23 mouse cellular contexts compared by ENCODE assay signal in the genomic region with DNA sequence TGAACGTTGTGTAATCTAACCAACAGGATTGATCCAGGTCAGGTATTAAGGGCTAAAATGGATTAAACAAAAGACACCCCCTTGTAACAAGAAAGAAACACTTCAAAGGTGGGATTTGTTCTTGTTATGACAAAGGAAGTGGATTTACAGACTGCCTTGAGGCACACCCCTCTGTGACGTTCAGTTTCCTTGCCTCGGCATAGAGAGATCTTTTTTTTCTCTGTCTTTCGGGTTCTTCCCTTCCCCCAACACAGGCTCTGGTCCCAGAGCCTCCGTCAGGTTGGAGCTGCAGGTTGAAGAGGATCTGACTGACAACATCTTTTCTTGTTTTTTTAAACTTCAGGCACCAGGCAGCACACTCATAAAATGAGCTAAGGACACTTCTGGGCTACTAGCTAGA.
DNase-seq lines count a peak whose midpoint lies in the region; ATAC-seq lines count a peak whose summit lies in the region.
"Had no signal": no experiment of that assay in that cellular context is flagged by ENCODE, and none has a peak within 500 bp of the region (broad histone marks: within the 10 kb centered on the region; RNA-seq: fewer than 3 reads in every experiment).

No protein-coding gene starts in this region.

- H3K4me2 ChIP-seq in midbrain, embryonic 13.5 days (replicated peaks), result peak overlapping the region; percentile 11; the same call in 1 of the 2 replicates
- H3K4me2 ChIP-seq: embryonic facial prominence, embryonic 12.5 days; heart, embryonic 12.5 days; hindbrain, embryonic 13.5 days; intestine, embryonic 15.5 days; liver, embryonic 12.5 days had no signal

- peak; percentile 69 for DNase-seq in CD4-positive helper T cell, adult 2 months (ENCODE audit: low read depth, low spot score)
- DNase-seq in CD8-positive naive resting alpha-beta T cell, adult 2 months (ENCODE audit: low read depth in 2 of 2, low spot score in 2 of 2), result peak; percentile 15 to 45
- peak; percentile 22 to 32 for DNase-seq in thymus, postnatal 10 days (ENCODE audit: low spot score in 2 of 2)
- DNase-seq in left cerebral cortex, postnatal 14 days (ENCODE audit: low spot score in 2 of 2), result no peak
- DNase-seq in urinary bladder, postnatal 25 days (ENCODE audit: low spot score), result no peak
- no peak for DNase-seq in heart, adult 11 months
- DNase-seq: adrenal gland, postnatal 36 days; B cell, adult 2 months; cerebellum, adult 8-10 months; forebrain, postnatal 0 days; gastrocnemius, adult 2 months; heart, postnatal 14 days; kidney, postnatal 36 days; lung, adult 2 months had no signal

- H3K27ac ChIP-seq in midbrain, embryonic 13.5 days, result no peak overlapping the region
- H3K27ac ChIP-seq: embryonic facial prominence, embryonic 12.5 days; gastrocnemius, adult 2 months; hindbrain, embryonic 13.5 days; intestine, embryonic 15.5 days; liver, embryonic 12.5 days; stomach, postnatal 0 days had no signal

- H3K4me3 ChIP-seq in midbrain, embryonic 13.5 days (replicated peaks), result no peak overlapping the region
- H3K4me3 ChIP-seq: embryonic facial prominence, embryonic 12.5 days; erythroblast, embryonic 14.5 days; gastrocnemius, adult 2 months; heart, embryonic 12.5 days; hindbrain, embryonic 13.5 days; intestine, embryonic 15.5 days; liver, embryonic 12.5 days had no signal

- H3K4me1 ChIP-seq in midbrain, embryonic 13.5 days (replicated peaks), result peaks cover 10% of the 10 kb centered on the region
- H3K4me1 ChIP-seq: embryonic facial prominence, embryonic 12.5 days; heart, embryonic 12.5 days; hindbrain, embryonic 13.5 days; intestine, embryonic 15.5 days; liver, embryonic 12.5 days had no signal

- H3K9ac ChIP-seq in midbrain, embryonic 13.5 days (replicated peaks), result no peak overlapping the region
- H3K9ac ChIP-seq: embryonic facial prominence, embryonic 12.5 days; forebrain, postnatal 0 days; heart, embryonic 12.5 days; hindbrain, embryonic 13.5 days; intestine, embryonic 15.5 days; liver, embryonic 12.5 days had no signal

- no peaks in the 10 kb centered on the region for H3K27me3 ChIP-seq in midbrain, embryonic 13.5 days
- H3K27me3 ChIP-seq: embryonic facial prominence, embryonic 12.5 days; heart, embryonic 12.5 days; hindbrain, embryonic 13.5 days; intestine, embryonic 15.5 days; liver, embryonic 12.5 days had no signal

- no peaks in the 10 kb centered on the region for H3K9me3 ChIP-seq in midbrain, embryonic 13.5 days
- H3K9me3 ChIP-seq: embryonic facial prominence, embryonic 12.5 days; G1E; heart, embryonic 12.5 days; hindbrain, embryonic 13.5 days; intestine, embryonic 15.5 days; liver, embryonic 12.5 days had no signal

- ATAC-seq in midbrain, embryonic 13.5 days, result no peak
- ATAC-seq: intestine, embryonic 15.5 days; liver, embryonic 12.5 days had no signal

- intact Hi-C loops in left cerebral cortex, postnatal 14 days (cut with DNase I), result no loop called here

- 21% methylated on average over 5 of the region's 5 CpGs for WGBS in midbrain, embryonic 13.5 days

- H3K36me3 ChIP-seq in midbrain, embryonic 13.5 days, result no peaks in the 10 kb centered on the region
- H3K36me3 ChIP-seq: embryonic facial prominence, embryonic 12.5 days; G1E; heart, embryonic 12.5 days; hindbrain, embryonic 13.5 days; intestine, embryonic 15.5 days; liver, embryonic 12.5 days had no signal

Comparison
In these comparisons a context has a peak if more than half of its experiments do, and no peak if none do; other contexts are left out.
1. DNase-seq: peak in CD4-positive helper T cell, adult 2 months (single experiment), CD8-positive naive resting alpha-beta T cell, adult 2 months (2 of 2) and thymus, postnatal 10 days (2 of 2); none in left cerebral cortex, postnatal 14 days (0 of 2), urinary bladder, postnatal 25 days (single experiment) and heart, adult 11 months (single experiment).